Comparison of ENCODE assay signal across 9 mouse cellular contexts in the genomic region with DNA sequence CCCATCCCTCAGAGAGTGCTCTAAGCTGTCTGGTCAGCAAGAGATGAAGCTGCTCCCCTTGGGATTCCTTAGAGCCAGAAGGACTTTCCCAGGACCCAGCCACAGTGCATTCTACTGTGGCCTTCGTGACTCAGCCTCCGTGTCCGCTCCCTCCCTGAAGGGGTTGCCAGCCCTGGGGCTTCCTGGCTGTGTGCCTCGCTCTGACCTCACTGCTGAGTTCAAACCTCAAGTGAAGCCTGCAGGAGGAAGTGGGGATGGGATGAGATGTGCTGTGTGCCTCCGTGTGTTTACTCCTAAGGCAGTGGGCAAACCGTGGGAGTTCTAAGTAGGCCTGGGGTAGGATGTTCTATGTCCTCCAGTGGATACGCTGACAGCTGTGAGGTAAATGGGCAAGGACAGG. TPM values are rescaled to one million over a fixed set of nuclear protein-coding genes. Genes with fewer than 3 reads are reported as not detected.
DNase-seq lines count a peak whose midpoint lies in the region; ATAC-seq and TF ChIP-seq lines count a peak whose summit lies in the region.
"Had no signal": no experiment of that assay in that cellular context is flagged by ENCODE, and none has a peak within 500 bp of the region (broad histone marks: within the 10 kb centered on the region; RNA-seq: fewer than 3 reads in every experiment).

No protein-coding gene starts in this region.

- no peak for ATAC-seq in liver, embryonic 12.5 days

- no peaks in the 10 kb centered on the region for H3K27me3 ChIP-seq in liver, embryonic 12.5 days (replicated peaks)
- H3K27me3 ChIP-seq: liver, embryonic 15.5 days had no signal

- 52% methylated on average over 7 of the region's 7 CpGs for WGBS in liver, embryonic 12.5 days (ENCODE audit: insufficient replicate concordance)

- 0 out of 2 replicates have a peak overlapping the region, but pooled peaks have one; percentile 13 for H3K27ac ChIP-seq in embryonic fibroblast, embryonic 13.5 days (ENCODE audit: insufficient read depth, low read length)
- no peak overlapping the region for H3K27ac ChIP-seq in liver, embryonic 12.5 days
- H3K27ac ChIP-seq: liver, embryonic 15.5 days had no signal

- H3K9me3 ChIP-seq in liver, embryonic 12.5 days (replicated peaks), result no peaks in the 10 kb centered on the region
- H3K9me3 ChIP-seq: liver, embryonic 15.5 days had no signal

- DNase-seq in spleen, postnatal 36 days (ENCODE audit: low spot score in 2 of 2), result peak; percentile 5 to 10
- DNase-seq in spleen, adult 18-20 months, result no peak
- peak; percentile 84 for DNase-seq in heart, postnatal 25 days (ENCODE audit: low spot score)
- DNase-seq in monocyte, adult 2 months (ENCODE audit: low read depth in 1 of 2, low spot score in 2 of 2), result peak; percentile 33 to 41
- no peak for DNase-seq in neural tube, embryonic 10.5 days (ENCODE audit: extremely low spot score, low spot score)
- no peak for DNase-seq in embryo, embryonic 11 days

- no peak overlapping the region for H3K4me3 ChIP-seq in embryonic fibroblast, embryonic 13.5 days (ENCODE audit: insufficient read depth, low read length)
- H3K4me3 ChIP-seq in liver, embryonic 12.5 days, result no peak overlapping the region
- H3K4me3 ChIP-seq: liver, embryonic 15.5 days had no signal

- H3K36me3 ChIP-seq in liver, embryonic 12.5 days, result peaks cover 39% of the 10 kb centered on the region

- H3K9ac ChIP-seq in liver, embryonic 12.5 days, result no peak overlapping the region
- H3K9ac ChIP-seq: liver, embryonic 15.5 days had no signal

- TF ChIP-seq POLR2A in embryonic fibroblast, embryonic 13.5 days (IDR thresholded peaks at IDR 0.05; ENCODE audit: low read depth, low read length), result no peak

- TF ChIP-seq CTCF in embryonic fibroblast, embryonic 13.5 days (IDR thresholded peaks at IDR 0.05; ENCODE audit: borderline replicate concordance, insufficient read depth, low read length), result no peak

- H3K4me1 ChIP-seq in embryonic fibroblast, embryonic 13.5 days (ENCODE audit: control insufficient read depth, insufficient read depth, low read length), result peaks cover 23% of the 10 kb centered on the region
- H3K4me1 ChIP-seq in liver, embryonic 12.5 days, result peaks cover 7% of the 10 kb centered on the region; the same call in 1 of the 2 replicates
- H3K4me1 ChIP-seq: liver, embryonic 15.5 days had no signal

- intact Hi-C loops in heart, postnatal 25 days (cut with DNase I), result loop anchor here (10.0 kb wide), 1 partner anchor 61 kb away; no protein-coding TSS in a partner anchor

- no peak overlapping the region for H3K4me2 ChIP-seq in liver, embryonic 12.5 days
- H3K4me2 ChIP-seq: liver, embryonic 15.5 days had no signal

RNA-seq across cellular contexts. Expression of a gene that starts 16.7 kb away (rescaled TPM):
- 12.5 and 16.5 TPM in 2 replicates for polyA plus RNA-seq in embryonic fibroblast, embryonic 13.5 days (2011; ENCODE audit: insufficient read length, low read depth, missing spikeins)
- total RNA-seq in heart, postnatal 25 days (2021), result 1 to 10 TPM in 1 of 2 experiments, under 1 TPM in 1; 0.52 to 1.2 TPM
- 12.1 and 12.7 TPM in 2 replicates for polyA plus RNA-seq in liver, embryonic 12.5 days (2016; fragmentation: Nextera tagmentation; extraction: Ambion mirVana)

RNA-seq across cellular contexts. Expression of a gene that starts 57.5 kb away (rescaled TPM):
- 28.3 and 38.7 TPM in 2 replicates for polyA plus RNA-seq in embryonic fibroblast, embryonic 13.5 days (2011; ENCODE audit: insufficient read length, low read depth, missing spikeins)
- 10 to 100 TPM; 17.9 to 20.0 TPM for total RNA-seq in heart, postnatal 25 days (2021)
- polyA plus RNA-seq in liver, embryonic 12.5 days (2016; fragmentation: Nextera tagmentation; extraction: Ambion mirVana), result 2.8 and 3.1 TPM in 2 replicates

Comparison
In these comparisons a context has a peak if more than half of its experiments do, and no peak if none do; other contexts are left out.
1. DNase-seq: peak in spleen, postnatal 36 days (2 of 2), heart, postnatal 25 days (single experiment) and monocyte, adult 2 months (2 of 2); none in spleen, adult 18-20 months (0 of 2), neural tube, embryonic 10.5 days (single experiment) and embryo, embryonic 11 days (single experiment).